Mouse (Mus musculus): ENCODE measurements around the gene Nceh1. TPM values are rescaled to one million over a fixed set of nuclear protein-coding genes. Genes with fewer than 3 reads are reported as not detected.
"Not testable (repeated sequence)": the region's sequence is repeated elsewhere in the genome, so short reads cannot be mapped to it uniquely, and the experiment has no call there.

The Nceh1 gene
- polyA plus RNA-seq, 1 experiment from 2014 or later, result 11.4 TPM

- Histone ChIP-seq H3K36me3 (ENCODE audit: control insufficient read depth, insufficient read depth, low read length) (no peaks in the 10 kb centered on the region), H3K4me3 (ENCODE audit: low read depth, low read length) (no peak overlapping the region), H3K9ac (ENCODE audit: low read depth, low read length) (no peak overlapping the region), H3K4me2 (no peak overlapping the region), H3K27ac (ENCODE audit: low read depth, low read length) (no peak overlapping the region), H3K27me3 (ENCODE audit: control insufficient read depth, insufficient read depth, low read length) (no peaks in the 10 kb centered on the region), H3K9me3 (replicated peaks; ENCODE audit: control insufficient read depth, low read length) (no peaks in the 10 kb centered on the region), H3K4me1 (ENCODE audit: control insufficient read depth, insufficient read depth, low read length) (no peaks in the 10 kb centered on the region)
- WGBS (ENCODE audit: insufficient replicate concordance), result 48% methylated on average over 7 of the region's 7 CpGs
- ATAC-seq (replicated peaks; ENCODE audit: insufficient number of reproducible peaks, low FRiP score, low TSS enrichment), result no peak
Observed at GRCm38 (mm10) chr3:27272926-27273745, 90.4 kb downstream of the Nceh1 start.

- not testable (repeated sequence) for H3K36me3 ChIP-seq (ENCODE audit: control insufficient read depth, insufficient read depth, low read length); H3K4me1 ChIP-seq (ENCODE audit: control insufficient read depth, insufficient read depth, low read length); H3K9me3 ChIP-seq (replicated peaks; ENCODE audit: control insufficient read depth, low read length); H3K4me2 ChIP-seq; H3K4me3 ChIP-seq (ENCODE audit: low read depth, low read length); H3K27me3 ChIP-seq (ENCODE audit: control insufficient read depth, insufficient read depth, low read length); H3K27ac ChIP-seq (ENCODE audit: low read depth, low read length); H3K9ac ChIP-seq (ENCODE audit: low read depth, low read length); ATAC-seq (replicated peaks; ENCODE audit: insufficient number of reproducible peaks, low FRiP score, low TSS enrichment)
- WGBS (ENCODE audit: insufficient replicate concordance), result 90% methylated on average over 12 of the region's 14 CpGs
Observed at GRCm38 (mm10) chr3:27279286-27279925, 96.6 kb downstream of the Nceh1 start.

- H3K27me3 ChIP-seq (ENCODE audit: control insufficient read depth, insufficient read depth, low read length), result no peaks in the 10 kb centered on the region
- H3K4me1 ChIP-seq (ENCODE audit: control insufficient read depth, insufficient read depth, low read length), result 0 out of 2 replicates have a peak, but pooled peaks cover 2% of the 10 kb centered on the region
- H3K27ac ChIP-seq (ENCODE audit: low read depth, low read length), result no peak overlapping the region
- no peak overlapping the region for H3K9ac ChIP-seq (ENCODE audit: low read depth, low read length)
- H3K9me3 ChIP-seq (replicated peaks; ENCODE audit: control insufficient read depth, low read length), result no peaks in the 10 kb centered on the region
- no peak for ATAC-seq (replicated peaks; ENCODE audit: insufficient number of reproducible peaks, low FRiP score, low TSS enrichment)
- no peaks in the 10 kb centered on the region for H3K36me3 ChIP-seq (ENCODE audit: control insufficient read depth, insufficient read depth, low read length)
- 61% methylated on average over 11 of the region's 11 CpGs for WGBS (ENCODE audit: insufficient replicate concordance)
- no peak overlapping the region for H3K4me3 ChIP-seq (ENCODE audit: low read depth, low read length)
- no peak overlapping the region for H3K4me2 ChIP-seq
Observed at GRCm38 (mm10) chr3:27280280-27280749, 97.5 kb downstream of the Nceh1 start.

- WGBS (ENCODE audit: insufficient replicate concordance), result 2% methylated on average over 27 of the region's 27 CpGs
- Histone ChIP-seq H3K36me3 (ENCODE audit: control insufficient read depth, insufficient read depth, low read length) (no peaks in the 10 kb centered on the region), H3K9me3 (replicated peaks; ENCODE audit: control insufficient read depth, low read length) (no peaks in the 10 kb centered on the region), H3K4me1 (ENCODE audit: control insufficient read depth, insufficient read depth, low read length) (0 out of 2 replicates have a peak, but pooled peaks cover 2% of the 10 kb centered on the region), H3K27ac (ENCODE audit: low read depth, low read length) (no peak overlapping the region), H3K4me2 (peak overlapping the region; percentile 73), H3K27me3 (ENCODE audit: control insufficient read depth, insufficient read depth, low read length) (no peaks in the 10 kb centered on the region), H3K9ac (ENCODE audit: low read depth, low read length) (peak overlapping the region; percentile 58; the same call in 1 of the 2 replicates), H3K4me3 (ENCODE audit: low read depth, low read length) (peak overlapping the region; percentile 41)
- no peak for ATAC-seq (replicated peaks; ENCODE audit: insufficient number of reproducible peaks, low FRiP score, low TSS enrichment)
Observed at GRCm38 (mm10) chr3:27283071-27283713, 100.4 kb downstream of the Nceh1 start.

GRCm38 (mm10) chr3:27283796-27284195 is 101.0 kb downstream of the Nceh1 start:
- H3K27me3 ChIP-seq (ENCODE audit: control insufficient read depth, insufficient read depth, low read length), result no peaks in the 10 kb centered on the region
- H3K9ac ChIP-seq (ENCODE audit: low read depth, low read length), result no peak overlapping the region
- no peak for ATAC-seq (replicated peaks; ENCODE audit: insufficient number of reproducible peaks, low FRiP score, low TSS enrichment)
- H3K4me2 ChIP-seq, result peak overlapping the region; percentile 73
- no peak overlapping the region; the same call in 1 of the 2 replicates for H3K4me3 ChIP-seq (ENCODE audit: low read depth, low read length)
- no peak overlapping the region for H3K27ac ChIP-seq (ENCODE audit: low read depth, low read length)
- H3K36me3 ChIP-seq (ENCODE audit: control insufficient read depth, insufficient read depth, low read length), result no peaks in the 10 kb centered on the region
- no peaks in the 10 kb centered on the region for H3K9me3 ChIP-seq (replicated peaks; ENCODE audit: control insufficient read depth, low read length)
- H3K4me1 ChIP-seq (ENCODE audit: control insufficient read depth, insufficient read depth, low read length), result 0 out of 2 replicates have a peak, but pooled peaks cover 2% of the 10 kb centered on the region
- WGBS (ENCODE audit: insufficient replicate concordance), result 66% methylated on average over 7 of the region's 7 CpGs

- 90% methylated on average over 5 of the region's 5 CpGs for WGBS (ENCODE audit: insufficient replicate concordance)
- ATAC-seq (replicated peaks; ENCODE audit: insufficient number of reproducible peaks, low FRiP score, low TSS enrichment), result no peak
- Histone ChIP-seq H3K27me3 (ENCODE audit: control insufficient read depth, insufficient read depth, low read length) (no peaks in the 10 kb centered on the region), H3K9ac (ENCODE audit: low read depth, low read length) (no peak overlapping the region), H3K4me3 (ENCODE audit: low read depth, low read length) (no peak overlapping the region), H3K27ac (ENCODE audit: low read depth, low read length) (no peak overlapping the region), H3K4me2 (no peak overlapping the region), H3K36me3 (ENCODE audit: control insufficient read depth, insufficient read depth, low read length) (no peaks in the 10 kb centered on the region), H3K4me1 (ENCODE audit: control insufficient read depth, insufficient read depth, low read length) (0 out of 2 replicates have a peak, but pooled peaks cover 2% of the 10 kb centered on the region), H3K9me3 (replicated peaks; ENCODE audit: control insufficient read depth, low read length) (no peaks in the 10 kb centered on the region)
Observed at GRCm38 (mm10) chr3:27284227-27284626, 101.5 kb downstream of the Nceh1 start.

GRCm38 (mm10) chr3:27285072-27285471 is 102.3 kb downstream of the Nceh1 start:
- H3K27ac ChIP-seq (ENCODE audit: low read depth, low read length), result no peak overlapping the region
- no peak for ATAC-seq (replicated peaks; ENCODE audit: insufficient number of reproducible peaks, low FRiP score, low TSS enrichment)
- 0 out of 2 replicates have a peak, but pooled peaks cover 2% of the 10 kb centered on the region for H3K4me1 ChIP-seq (ENCODE audit: control insufficient read depth, insufficient read depth, low read length)
- H3K9me3 ChIP-seq (replicated peaks; ENCODE audit: control insufficient read depth, low read length), result no peaks in the 10 kb centered on the region
- 60% methylated on average over 9 of the region's 9 CpGs for WGBS (ENCODE audit: insufficient replicate concordance)
- H3K36me3 ChIP-seq (ENCODE audit: control insufficient read depth, insufficient read depth, low read length), result no peaks in the 10 kb centered on the region
- no peak overlapping the region for H3K4me3 ChIP-seq (ENCODE audit: low read depth, low read length)
- no peak overlapping the region for H3K9ac ChIP-seq (ENCODE audit: low read depth, low read length)
- H3K27me3 ChIP-seq (ENCODE audit: control insufficient read depth, insufficient read depth, low read length), result no peaks in the 10 kb centered on the region
- H3K4me2 ChIP-seq, result no peak overlapping the region

- H3K27ac ChIP-seq (ENCODE audit: low read depth, low read length), result no peak overlapping the region
- H3K4me1 ChIP-seq (ENCODE audit: control insufficient read depth, insufficient read depth, low read length), result no peaks in the 10 kb centered on the region
- no peaks in the 10 kb centered on the region for H3K36me3 ChIP-seq (ENCODE audit: control insufficient read depth, insufficient read depth, low read length)
- ATAC-seq (replicated peaks; ENCODE audit: insufficient number of reproducible peaks, low FRiP score, low TSS enrichment), result no peak
- no peaks in the 10 kb centered on the region for H3K9me3 ChIP-seq (replicated peaks; ENCODE audit: control insufficient read depth, low read length)
- H3K4me3 ChIP-seq (ENCODE audit: low read depth, low read length), result no peak overlapping the region
- H3K27me3 ChIP-seq (ENCODE audit: control insufficient read depth, insufficient read depth, low read length), result no peaks in the 10 kb centered on the region
- no peak overlapping the region for H3K4me2 ChIP-seq
- WGBS (ENCODE audit: insufficient replicate concordance), result 59% methylated on average over 2 of the region's 2 CpGs
- no peak overlapping the region for H3K9ac ChIP-seq (ENCODE audit: low read depth, low read length)
Observed at GRCm38 (mm10) chr3:27288301-27288700, 105.5 kb downstream of the Nceh1 start.
